Mouse (Mus musculus): ENCODE data around the gene Itga3. TPM values are rescaled to one million over a fixed set of nuclear protein-coding genes. Genes with fewer than 3 reads are reported as not detected.

Gene Itga3
- total RNA-seq, 2 experiments from 2014 or later, result 16.4 to 18.9 TPM

DNA sequence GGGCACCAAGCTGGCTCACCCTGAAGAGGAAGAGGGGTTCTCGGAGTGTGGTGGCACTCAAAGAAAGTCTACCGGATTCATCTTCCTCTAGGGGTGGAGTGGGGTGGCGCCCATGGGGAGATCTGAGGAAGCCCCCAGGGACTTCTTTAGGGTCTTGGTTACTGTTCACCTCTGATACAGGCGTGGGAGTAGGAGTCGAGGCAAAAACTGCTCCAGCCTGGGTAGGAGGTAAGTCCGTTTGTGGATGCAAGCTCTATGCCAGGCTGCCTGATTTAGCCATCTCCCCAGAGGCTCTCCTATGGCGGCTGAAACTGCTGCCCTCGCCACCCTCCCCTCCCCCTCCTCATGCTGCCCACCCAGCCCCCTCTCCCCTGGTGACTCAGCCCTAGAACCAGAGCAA lies 4.5 kb downstream of the Itga3 start:
- no peak for DNase-seq (ENCODE audit: low spot score in 2 of 2)

DNA sequence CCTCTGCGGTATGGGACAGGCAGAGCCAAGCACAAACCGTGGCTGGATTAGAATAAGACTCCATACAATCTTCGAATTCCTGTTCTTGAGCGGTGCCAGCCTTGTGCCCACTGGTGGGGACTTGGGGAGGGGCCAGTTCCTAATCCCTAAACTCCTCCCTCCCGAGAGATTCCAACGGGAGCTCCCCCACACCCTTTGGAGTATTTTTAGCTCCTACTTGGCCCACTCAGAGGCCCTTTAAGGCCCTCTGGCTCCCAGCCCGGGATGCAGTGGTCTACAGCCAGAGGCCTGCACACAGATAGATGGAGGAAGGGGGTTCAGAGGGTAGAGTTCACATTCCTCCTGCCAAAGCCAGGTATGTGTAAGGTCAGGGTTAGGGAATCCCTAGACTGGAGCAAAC lies 5.3 kb downstream of the Itga3 start:
- DNase-seq (ENCODE audit: low spot score in 2 of 2), result no peak

DNA sequence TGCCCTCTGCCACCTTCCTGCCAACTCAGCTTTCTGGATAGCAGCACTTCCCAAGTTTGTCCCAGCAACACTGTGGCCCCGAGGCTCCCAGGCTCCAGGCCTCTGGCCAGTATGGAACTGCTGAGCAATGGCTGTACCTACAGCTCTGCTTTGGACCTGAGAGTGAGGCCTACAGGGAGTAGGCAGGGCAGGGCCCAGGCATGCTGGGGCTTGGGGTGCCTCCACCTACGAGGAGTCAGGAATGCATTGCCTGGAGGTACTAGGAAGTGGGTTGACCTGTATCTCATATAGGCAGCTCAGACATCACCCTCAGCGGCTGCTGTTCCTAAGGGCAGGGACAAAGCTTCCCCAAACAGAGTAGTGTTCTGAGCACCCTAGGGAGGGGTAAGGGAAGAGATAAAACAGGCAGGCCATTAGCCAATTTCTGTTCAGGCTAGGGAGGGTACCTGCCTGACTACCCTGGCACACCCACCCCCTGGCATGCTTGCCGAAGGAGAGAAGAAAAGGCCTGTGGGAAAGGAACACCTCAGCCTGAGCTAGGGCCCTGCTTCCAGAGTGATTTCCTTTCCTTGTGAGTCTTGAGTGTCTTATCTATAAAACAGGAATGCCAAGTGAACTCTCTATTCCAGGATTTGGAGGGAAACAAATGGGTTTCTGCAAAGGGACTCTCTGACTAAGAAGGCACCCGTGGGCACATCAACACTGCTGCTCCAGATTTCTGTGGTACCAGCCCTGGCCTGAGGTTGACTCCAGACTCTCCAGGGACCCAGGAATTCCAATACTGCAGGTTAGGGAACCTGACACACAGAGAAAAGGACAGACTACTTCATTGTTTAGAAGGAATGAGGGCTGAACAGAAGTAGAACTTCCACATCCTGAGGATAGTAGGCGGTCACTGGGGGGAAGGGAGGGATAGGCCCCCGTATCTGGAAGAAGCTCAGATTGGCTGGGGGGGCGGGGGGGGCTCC lies 6.2 kb downstream of the Itga3 start:
- no peak for DNase-seq (ENCODE audit: low spot score in 2 of 2)

DNA sequence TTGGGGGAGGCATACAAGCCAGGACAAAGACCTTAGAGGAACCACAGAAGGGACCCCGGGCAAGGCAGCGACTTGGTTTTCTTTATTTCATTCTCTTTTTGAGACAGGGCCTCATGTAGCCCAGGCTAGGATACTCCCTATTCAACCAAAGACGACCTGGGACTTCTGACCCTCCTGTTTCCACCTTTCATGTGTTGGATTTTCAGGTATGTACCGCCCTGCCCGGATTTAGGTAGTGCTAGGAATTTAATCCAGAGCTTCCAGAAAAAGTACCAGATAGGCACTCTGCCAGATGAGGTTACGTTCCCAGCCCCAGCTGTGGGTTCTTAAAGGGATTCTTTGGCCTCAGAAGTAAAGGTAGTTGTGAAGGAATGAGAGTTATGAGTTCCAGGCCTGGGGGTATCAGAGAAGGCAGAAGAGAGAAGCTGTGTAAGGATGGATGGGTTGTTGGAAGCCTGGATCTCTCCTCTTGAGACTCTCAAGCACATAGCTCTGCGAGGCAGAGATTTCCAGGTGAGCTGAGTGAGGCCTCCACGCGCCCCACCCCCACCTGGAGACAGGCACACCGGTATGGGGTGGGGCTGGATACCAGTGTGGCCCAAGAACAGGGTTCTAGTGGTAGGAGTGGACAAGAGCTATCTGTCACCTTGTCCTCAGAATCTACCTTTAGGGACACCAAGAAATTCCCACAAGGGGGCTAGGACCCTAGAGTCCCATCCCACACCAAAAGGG lies 7.2 kb downstream of the Itga3 start:
- DNase-seq (ENCODE audit: low spot score in 2 of 2), result no peak

DNA sequence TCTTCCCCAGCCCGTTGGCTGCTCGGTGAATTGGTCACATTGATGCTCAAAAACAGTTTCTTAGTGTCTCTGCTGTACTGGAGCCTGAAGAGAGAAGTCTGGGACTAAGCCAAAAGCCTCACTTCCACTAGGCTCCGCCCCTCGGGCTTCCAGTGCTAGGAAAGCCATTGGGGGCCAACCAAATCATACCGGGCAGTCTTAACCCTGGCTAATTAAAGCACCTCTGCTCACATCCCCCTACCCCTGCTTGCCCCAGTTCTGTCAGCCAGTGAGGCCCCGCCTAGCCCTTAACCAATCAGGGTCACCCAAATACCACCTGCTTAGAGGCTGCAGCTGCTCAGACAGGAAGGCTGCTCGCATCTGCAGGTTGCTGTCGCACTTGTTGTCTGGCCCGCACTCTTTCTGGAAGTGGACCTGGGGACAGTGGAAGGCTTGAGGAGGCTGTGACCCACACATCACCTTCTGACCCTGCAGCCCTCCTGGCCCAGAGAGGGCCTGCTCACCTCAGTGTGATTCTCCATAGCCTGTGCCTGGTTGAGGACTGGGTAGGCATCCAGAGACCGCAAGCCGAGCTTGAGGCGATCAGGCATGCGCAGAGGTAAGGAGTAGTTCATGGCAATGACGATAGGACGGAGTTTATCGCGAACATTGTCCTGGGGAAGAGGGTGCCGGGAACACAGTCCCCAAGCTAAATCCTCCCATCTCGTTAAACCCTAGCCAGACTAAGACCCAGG lies 19.7 kb downstream of the Itga3 start:
- peak in 1 of 2 experiments; percentile 44 for DNase-seq (ENCODE audit: low spot score in 2 of 2)

DNA sequence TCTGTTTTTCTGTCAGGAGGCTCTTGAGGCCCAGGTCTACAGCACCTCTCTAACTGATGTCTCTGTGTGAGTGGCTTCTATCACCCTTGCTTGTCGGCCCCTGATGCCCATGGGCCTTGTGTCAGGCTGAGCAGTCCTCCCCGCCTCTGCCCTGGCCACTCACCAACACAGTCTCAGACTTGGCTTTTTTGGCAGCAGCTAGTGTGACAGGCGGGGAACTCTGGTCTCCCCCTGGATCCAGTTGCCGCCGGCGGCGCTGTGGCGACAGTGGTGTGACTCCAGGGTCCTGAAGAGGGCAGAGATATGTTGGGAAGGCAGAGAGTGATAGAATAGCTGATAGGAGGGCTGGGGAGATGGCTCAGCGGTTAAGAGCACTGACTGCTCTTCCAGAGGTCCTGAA lies 23.5 kb downstream of the Itga3 start:
- no peak for DNase-seq (ENCODE audit: low spot score in 2 of 2)

DNA sequence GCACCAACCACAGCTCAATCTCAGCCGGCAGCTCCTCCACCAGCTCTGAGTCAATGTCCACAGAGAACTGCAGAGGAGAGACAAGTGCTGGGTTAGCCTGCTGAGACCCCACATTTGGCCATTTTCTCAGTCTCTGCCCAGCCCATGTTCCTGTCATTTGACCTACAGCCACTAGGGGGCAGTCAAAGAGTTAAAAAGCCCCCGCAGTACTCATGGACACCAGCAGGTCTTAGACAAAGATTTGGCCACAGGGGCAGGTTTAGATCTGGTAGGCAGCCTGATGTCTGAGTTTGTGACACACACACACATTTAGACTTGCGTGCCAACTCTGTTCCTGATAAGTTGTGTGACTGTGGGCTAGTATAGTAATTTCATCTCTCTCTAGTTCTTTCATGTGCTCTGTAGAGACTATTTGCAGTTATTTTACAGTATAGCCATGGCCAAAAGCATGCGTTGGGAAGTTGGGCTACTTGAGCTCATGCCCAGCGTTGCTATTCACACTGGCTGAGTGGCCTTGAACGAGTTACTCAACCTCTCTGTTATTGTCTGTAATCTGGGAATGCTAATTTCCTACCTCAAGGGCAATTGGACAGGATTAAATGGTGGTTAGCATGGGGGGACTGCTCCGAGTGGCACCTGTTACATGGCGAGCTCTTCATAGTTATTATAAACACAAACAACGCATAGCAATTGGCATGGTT lies 29.5 kb downstream of the Itga3 start:
- DNase-seq (ENCODE audit: low spot score in 2 of 2), result peak; percentile 69 to 73

DNA sequence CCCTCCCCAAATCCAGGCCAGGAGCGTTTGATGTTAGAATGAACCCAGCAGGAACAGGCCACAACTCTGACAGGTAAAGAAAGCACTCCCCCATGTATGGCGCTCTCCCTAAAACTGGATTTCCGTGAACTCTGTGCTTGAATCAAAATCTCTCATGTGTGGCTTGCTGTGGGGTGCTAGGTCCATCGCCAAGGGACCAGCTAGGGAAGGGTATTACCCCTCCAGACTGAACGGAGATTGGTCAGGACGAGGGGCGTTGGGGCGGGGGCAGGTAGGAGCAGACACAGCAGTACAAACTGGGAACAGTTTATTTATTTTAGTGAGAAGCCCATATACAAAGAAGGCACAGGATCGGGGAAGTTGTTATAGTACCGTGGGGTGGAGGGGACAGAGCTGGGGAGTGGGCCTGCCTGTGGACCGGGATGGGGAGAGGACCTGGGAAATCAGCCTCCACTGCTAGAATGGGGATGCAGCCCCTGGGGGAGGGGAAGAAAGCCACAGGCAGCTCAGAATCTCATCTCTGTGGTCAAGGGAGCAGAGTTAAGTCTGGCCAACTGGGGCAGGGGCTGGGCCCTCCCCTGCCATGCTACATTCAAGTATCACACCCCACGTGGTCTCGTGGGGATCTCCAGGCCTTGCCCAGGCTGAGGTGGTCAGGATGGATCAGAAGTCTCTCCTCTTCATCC lies 32.3 kb downstream of the Itga3 start:
- no peak for DNase-seq (ENCODE audit: low spot score in 2 of 2)

DNA sequence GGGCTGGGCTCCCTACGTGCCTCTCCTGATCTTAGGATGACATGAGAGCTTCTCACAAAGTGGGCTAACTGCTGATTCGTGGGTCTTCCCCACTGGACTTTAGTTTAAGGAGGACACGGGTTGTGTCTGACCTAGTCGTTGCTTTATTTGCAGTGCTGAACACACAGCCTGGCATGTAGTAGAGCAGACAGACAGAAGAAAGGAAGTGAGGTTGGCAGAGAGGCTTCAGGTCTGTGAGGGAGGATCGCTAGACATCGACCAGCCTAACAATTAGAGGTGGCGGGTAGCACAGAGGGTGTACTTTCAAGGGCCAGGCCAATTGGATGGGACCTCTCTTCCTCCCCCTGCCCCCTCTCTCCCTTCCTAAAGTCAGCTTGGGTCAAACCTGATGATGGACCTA lies 33.0 kb downstream of the Itga3 start:
- no peak for DNase-seq (ENCODE audit: low spot score in 2 of 2)

DNA sequence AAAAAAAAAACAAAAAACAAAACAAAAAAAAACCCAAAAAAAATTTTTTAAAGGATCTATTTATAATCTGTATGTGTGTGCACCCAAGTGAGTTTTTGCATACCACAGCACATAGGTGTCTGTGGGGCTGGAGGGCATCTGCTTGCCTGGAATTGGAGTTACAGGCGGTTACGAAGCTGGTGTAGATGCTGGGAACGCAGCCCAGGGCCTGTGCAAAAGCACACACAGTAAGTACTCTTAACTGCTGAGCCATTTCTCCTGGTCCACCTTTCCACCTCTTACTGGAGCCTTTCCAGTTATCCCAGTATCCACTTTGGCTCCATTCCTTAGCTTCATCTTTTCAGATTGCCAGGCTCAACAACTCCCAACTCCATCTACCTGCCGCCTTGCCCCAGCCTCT lies 33.5 kb downstream of the Itga3 start:
- no peak for DNase-seq (ENCODE audit: low spot score in 2 of 2)

DNA sequence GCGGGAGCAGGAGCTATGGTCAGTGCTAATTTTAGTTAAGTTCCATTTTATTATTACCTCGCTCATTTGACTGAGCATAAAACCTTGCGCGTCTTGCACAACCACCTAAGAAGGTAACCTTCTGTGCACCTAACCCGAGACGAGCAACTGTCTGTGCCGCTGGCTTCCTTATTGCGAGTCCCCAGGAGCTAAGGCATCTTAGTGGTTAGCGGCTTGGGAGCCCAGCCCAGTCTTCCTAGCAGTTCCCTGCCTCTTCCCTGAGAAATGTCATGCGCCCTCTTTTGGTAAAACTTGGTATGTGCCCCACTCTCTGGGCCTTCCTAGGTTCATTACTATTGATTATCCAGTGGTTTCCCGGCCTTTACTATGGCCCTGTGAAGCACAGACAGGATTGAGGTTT lies 34.5 kb downstream of the Itga3 start:
- DNase-seq (ENCODE audit: low spot score in 2 of 2), result peak; percentile 83 to 87

DNA sequence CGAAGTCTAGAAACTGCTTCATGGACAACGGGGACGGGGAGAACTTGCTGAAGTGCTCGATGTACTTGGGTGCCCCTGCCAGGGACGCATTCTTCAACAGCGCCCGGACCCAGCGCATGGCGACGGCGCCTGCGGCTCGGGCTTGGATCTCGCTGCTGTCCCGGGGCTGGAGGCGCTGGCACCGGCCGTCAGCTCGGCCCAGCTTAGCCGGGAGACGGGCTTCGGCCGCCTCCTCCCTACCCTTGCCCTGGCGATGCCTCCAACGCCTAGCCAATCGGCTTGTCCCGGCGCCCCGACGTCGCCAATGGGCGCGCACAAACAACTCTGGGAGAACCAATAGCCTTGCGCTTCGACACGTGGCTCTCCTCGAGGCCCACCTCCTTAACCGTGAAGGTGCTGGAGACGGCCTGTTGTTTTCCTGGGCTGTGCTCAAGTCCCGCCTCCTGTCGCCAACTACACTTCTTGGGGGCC lies 35.4 kb downstream of the Itga3 start, which contains the start of gene Pdk2:
Pdk2 (minus strand) TSS at position 216 of the 471 bp plus-strand sequence.
- peak; percentile 94 to 95 for DNase-seq (ENCODE audit: low spot score in 2 of 2)

DNA sequence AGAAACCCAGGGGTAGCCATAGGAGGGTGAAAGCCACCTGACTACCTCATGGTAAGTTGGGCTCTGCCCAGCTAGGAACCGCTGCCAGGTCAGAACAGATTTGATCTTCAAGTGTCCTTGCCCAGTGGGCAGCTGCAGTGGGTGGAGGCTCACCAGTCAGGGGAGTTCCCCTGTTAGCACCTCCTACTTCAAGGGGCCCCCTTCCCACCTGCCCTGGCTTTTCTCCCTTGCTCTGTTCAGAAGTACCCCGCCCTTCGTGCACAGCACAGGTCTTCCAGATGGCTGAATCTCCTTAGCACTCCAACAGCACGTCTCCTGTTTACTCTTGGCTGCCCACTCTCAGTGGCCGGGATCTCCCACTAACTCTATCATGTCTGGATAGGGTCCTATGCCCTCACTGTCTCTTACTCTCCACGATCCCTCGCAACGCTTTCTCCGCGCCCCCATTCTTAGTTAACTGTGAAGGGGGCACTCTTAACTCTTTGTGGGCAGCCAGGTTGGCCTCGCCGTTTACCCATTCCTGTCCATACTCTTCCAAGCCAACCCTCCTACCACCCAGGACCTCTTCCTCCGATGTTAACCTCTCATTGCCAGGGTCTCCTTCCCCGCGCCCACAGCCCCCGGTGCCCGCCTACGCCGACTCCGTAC lies 36.0 kb downstream of the Itga3 start:
- DNase-seq (ENCODE audit: low spot score in 2 of 2), result peak; percentile 49 to 50

DNA sequence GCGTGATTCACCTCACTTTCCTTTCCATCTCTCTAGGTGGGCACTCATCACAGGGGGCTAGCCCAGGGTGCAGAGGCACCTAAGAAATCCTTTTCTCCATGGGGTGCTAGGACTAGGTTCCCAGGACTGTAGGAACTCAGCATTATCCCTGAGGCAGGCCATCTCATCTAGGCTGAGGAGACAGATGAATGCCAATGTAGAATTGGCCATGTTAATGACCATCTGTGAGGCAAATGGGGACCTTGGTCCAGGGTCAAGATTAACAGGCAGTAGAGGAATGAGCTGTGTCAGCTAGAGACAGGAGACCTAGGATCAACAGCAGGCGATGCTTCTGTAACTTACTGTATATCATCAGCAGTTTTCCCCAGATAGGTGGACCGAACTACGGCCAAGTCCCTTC lies 36.8 kb downstream of the Itga3 start:
- DNase-seq (ENCODE audit: low spot score in 2 of 2), result no peak

DNA sequence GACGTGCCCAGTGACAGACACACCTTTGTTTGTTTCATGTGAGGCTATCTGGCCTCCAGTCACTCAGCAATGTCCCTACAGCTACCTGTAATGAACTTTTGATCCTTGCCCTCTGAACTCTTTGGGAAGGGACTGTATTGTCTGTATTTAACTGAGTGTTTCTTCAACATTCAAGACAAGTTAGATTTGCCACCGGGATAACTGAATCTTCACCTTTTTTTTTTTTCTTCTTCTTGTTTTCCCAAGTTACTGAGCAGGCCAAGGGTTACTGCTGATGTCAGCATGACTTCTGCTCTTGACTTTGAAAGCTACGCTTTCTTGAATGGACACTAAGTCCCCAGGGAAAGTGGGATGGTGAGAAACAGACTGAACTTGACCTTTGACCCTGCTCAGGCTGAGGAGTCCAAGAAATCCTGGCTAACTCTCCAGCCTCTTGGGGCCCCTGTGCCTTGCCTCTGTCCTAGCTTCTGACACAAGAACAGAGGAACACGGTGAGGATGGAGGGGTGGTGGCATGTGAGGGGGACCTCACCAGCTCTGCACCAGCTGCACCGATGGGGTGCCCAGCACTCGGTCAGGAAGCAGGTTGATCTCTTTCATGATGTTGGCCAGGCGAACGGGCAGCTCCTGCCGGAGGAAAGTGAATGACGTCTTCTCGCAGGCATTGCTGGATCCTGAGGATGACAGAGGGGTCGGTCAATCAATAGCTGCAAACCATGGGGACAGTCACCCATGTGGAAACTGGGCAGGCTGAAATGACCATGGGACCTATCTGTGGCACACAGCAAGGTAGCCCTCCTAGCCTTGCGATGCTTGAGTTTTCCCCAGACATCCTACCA lies 37.6 kb downstream of the Itga3 start:
- peak in 1 of 2 experiments; percentile 13 for DNase-seq (ENCODE audit: low spot score in 2 of 2)

DNA sequence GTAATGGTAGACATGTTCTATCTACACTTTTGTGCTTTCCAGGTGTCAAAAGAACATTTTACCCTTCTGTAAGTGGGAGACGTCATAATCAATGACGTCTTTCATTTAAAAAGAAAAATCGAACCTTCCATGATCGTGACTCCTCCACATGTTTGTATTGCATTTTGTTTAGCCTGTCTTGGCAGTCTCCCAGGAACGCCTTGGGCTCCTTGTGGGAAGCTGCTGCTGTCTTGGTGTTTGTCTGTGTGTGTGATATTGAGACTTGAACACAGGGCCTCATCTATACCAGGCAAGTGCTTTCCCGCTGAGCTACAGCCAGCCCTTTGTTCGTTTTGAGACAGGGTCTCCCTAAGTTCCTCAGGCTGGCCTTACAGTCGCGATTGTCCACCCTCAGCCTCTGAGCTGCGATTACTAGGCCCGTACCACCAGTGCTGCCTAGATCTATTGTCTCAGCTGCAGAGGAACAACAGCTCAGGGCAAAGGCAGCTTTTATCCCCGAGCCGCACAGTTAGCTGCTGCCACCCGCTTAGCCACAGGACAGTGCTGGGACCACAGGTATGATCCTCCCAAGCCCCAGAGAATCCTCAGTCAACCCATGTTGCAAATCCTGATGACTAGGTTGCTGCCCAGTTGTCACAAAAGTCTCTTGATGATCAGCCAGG lies 38.3 kb downstream of the Itga3 start:
- no peak for DNase-seq (ENCODE audit: low spot score in 2 of 2)

DNA sequence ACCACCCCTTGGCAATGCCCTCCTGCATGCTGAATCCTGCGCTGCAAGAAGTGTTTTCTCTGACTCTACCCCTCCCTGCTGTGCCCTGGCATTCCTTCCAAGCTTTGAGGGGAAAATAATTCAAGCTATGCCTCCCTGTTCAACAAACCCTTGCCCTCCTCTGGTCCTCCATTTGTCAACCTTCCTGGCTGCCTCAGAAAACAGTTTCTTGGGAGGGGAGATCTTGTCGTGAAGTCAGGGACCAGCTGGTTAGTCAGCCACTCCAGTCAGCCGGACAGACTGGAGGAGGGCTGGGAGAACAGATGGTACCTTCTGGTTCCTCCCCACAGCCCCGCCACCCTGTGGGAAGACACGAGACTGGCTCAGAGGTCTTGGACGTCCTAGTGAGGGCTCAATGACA lies 39.3 kb downstream of the Itga3 start:
- peak in 1 of 2 experiments; percentile 24 for DNase-seq (ENCODE audit: low spot score in 2 of 2)

DNA sequence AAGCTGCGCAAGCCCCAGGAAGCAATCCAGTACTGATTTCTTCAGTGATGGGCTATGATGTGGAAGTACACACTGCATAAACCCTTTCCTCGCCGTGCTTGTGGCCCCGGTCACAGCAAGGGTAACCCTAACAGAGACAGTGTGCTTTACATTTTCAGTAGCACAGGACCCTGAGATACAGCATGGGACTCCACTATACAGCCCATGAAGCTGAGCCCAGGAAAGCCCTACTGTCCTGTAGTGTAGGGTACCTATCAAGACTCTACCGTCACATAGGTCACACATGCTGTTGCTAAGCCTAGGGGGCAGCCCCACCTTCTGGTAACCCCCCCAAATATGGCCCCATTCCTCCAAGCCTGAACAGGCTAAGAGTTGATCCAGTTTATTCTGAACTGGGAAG lies 40.1 kb downstream of the Itga3 start:
- no peak for DNase-seq (ENCODE audit: low spot score in 2 of 2)

Measured in layer of hippocampus, postnatal 10 days (tissue).